Mouse (Mus musculus) bone marrow, adult 2 months (tissue): ENCODE data around the gene C1ql4.

ENCODE experiments used
- CTCF ChIP-seq: fragments of 200-500 bp; IDR thresholded peaks from 2 replicates; pipeline ENCODE4 v1.5.1; 2011; ENCODE audit warnings: low read length, control low read depth; ENCODE audit not compliant: control insufficient read depth, insufficient read depth
- POLR2A ChIP-seq: fragments of 200-500 bp; IDR thresholded peaks from 2 replicates; pipeline ENCODE4 v1.6.1; 2011; ENCODE audit warnings: low read depth, mild to moderate bottlenecking, control low read depth, low read length, borderline replicate concordance; ENCODE audit not compliant: control insufficient read depth

DNA sequence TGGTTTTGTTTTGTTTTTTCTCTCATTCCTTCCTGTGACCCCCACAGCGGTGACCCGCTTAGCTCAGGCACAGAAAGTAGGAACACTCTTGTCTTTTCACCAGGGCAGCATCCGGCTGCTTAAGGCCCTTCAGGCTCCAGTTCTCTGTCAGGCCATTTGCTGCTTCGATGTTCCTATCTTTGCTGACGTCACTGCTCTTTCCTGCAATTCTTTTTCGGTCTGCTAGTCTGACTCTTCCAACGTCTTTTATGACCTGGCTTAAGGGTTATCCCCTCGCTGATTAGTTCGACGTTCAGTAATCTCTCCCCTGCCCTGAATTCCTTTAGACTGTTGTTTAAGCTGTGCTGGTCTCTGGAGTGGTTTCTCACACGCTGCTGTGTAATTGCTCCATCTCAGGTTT is 28.9 kb upstream of the C1ql4 start:
- no peak for TF ChIP-seq CTCF
- no peak for TF ChIP-seq POLR2A
